Mouse (Mus musculus) CH12.LX (cell line): ENCODE measurements around the gene P2rx4.

Experiments
- CTCF ChIP-seq, 2 experiments: IDR thresholded peaks in 1 of 2; conservative IDR thresholded peaks in 1 of 2; 2 replicates each; pipeline ENCODE4 v1.5.1; 2011 to 2012; ENCODE audit warnings: low read depth in 2 of 2, low read length in 2 of 2, improper control_type of control experiment in 1 of 2, inconsistent platforms in 1 of 2, mild to moderate bottlenecking in 1 of 2, moderate library complexity in 1 of 2
- E2F4 ChIP-seq: IDR thresholded peaks from 2 replicates; pipeline ENCODE4 v1.6.1; 2011; ENCODE audit warnings: low read depth, low read length, improper control_type of control experiment; ENCODE audit not compliant: insufficient replicate concordance
- EP300 ChIP-seq: IDR thresholded peaks from 2 replicates; pipeline ENCODE4 v1.6.1; 2011; ENCODE audit warnings: low read length, improper control_type of control experiment
- ETS1 ChIP-seq: conservative IDR thresholded peaks from 2 replicates; pipeline ENCODE4 v1.6.1; 2012; ENCODE audit warnings: low read depth, mild to moderate bottlenecking, inconsistent platforms, low read length, improper control_type of control experiment, moderate library complexity
- KAT2A ChIP-seq: IDR thresholded peaks from 2 replicates; pipeline ENCODE4 v1.6.1; 2012; ENCODE audit warnings: low read length, improper control_type of control experiment, inconsistent platforms; ENCODE audit not compliant: insufficient replicate concordance
- MEF2A ChIP-seq: IDR thresholded peaks from 2 replicates; pipeline ENCODE4 v1.6.1; 2014; ENCODE audit warnings: low read depth, mild to moderate bottlenecking, inconsistent platforms, low read length, improper control_type of control experiment, borderline replicate concordance
- NELFE ChIP-seq: IDR thresholded peaks from 2 replicates; pipeline ENCODE4 v1.6.1; 2011; ENCODE audit warnings: low read depth, low read length, improper control_type of control experiment
- NRF1 ChIP-seq: IDR thresholded peaks from 2 replicates; pipeline ENCODE4 v1.6.1; 2014; ENCODE audit warnings: low read depth, mild to moderate bottlenecking, inconsistent platforms, low read length, improper control_type of control experiment, moderate library complexity
- POLR2A ChIP-seq: IDR thresholded peaks from 2 replicates; pipeline ENCODE4 v1.6.1; 2011; ENCODE audit warnings: low read depth, mild to moderate bottlenecking, improper control_type of control experiment, low read length
- TBP ChIP-seq: conservative IDR thresholded peaks from 2 replicates; pipeline ENCODE4 v1.6.1; 2011; ENCODE audit warnings: low read depth, low read length, improper control_type of control experiment
- TCF12 ChIP-seq: IDR thresholded peaks from 2 replicates; pipeline ENCODE4 v1.6.1; 2014; ENCODE audit warnings: low read depth, mild to moderate bottlenecking, inconsistent platforms, low read length, improper control_type of control experiment
- UBTF ChIP-seq: IDR thresholded peaks from 2 replicates; pipeline ENCODE4 v1.6.1; 2012; ENCODE audit warnings: low read depth, mild to moderate bottlenecking, inconsistent platforms, low read length, improper control_type of control experiment, moderate library complexity
- ZC3H11A ChIP-seq: IDR thresholded peaks from 2 replicates; pipeline ENCODE4 v1.6.1; 2012; ENCODE audit warnings: low read depth, mild to moderate bottlenecking, inconsistent platforms, low read length, improper control_type of control experiment
- ZMIZ1 ChIP-seq: IDR thresholded peaks from 2 replicates; pipeline ENCODE4 v1.6.1; 2012; ENCODE audit warnings: low read depth, mild to moderate bottlenecking, inconsistent platforms, low read length, improper control_type of control experiment

GRCm38 (mm10) chr5:122755620-122756019 is 48.3 kb downstream of the P2rx4 start:
- no peak for TF ChIP-seq MEF2A
- TF ChIP-seq CTCF (conservative IDR thresholded peaks at IDR 0.05 in 1 of 2, IDR thresholded peaks at IDR 0.05 in 1 of 2; ENCODE audit: low read depth in 2 of 2, low read length in 2 of 2) = no peak
- no peak for TF ChIP-seq TBP
- TF ChIP-seq EP300 = no peak
- no peak for TF ChIP-seq E2F4
- TF ChIP-seq TCF12 = no peak
- TF ChIP-seq NRF1 = no peak
- TF ChIP-seq POLR2A = no peak
- TF ChIP-seq UBTF = no peak
- TF ChIP-seq ZMIZ1 = no peak
- no peak for TF ChIP-seq ETS1
- no peak for TF ChIP-seq NELFE
- no peak for TF ChIP-seq ZC3H11A
- no peak for TF ChIP-seq KAT2A
